Mouse (Mus musculus): Measurements from ENCODE around the gene Eci3. TPM values are rescaled to one million over a fixed set of nuclear protein-coding genes. Genes with fewer than 3 reads are reported as not detected.
"Not testable (repeated sequence)": the region's sequence is repeated elsewhere in the genome, so short reads cannot be mapped to it uniquely, and the experiment has no call there.

Gene Eci3
- polyA plus RNA-seq, 1 experiment from 2014 or later: 0.37 TPM

GRCm38 (mm10) chr13:34973149-34973548, 9.5 kb upstream of the Eci3 start:
- Histone ChIP-seq H3K27ac (replicated peaks) (no peak overlapping the region), H3K9ac (replicated peaks) (no peak overlapping the region), H3K4me2 (no peak overlapping the region), H3K27me3 (replicated peaks) (no peaks in the 10 kb centered on the region), H3K9me3 (replicated peaks) (no peaks in the 10 kb centered on the region), H3K36me3 (peaks cover 14% of the 10 kb centered on the region), H3K4me3 (replicated peaks) (no peak overlapping the region), H3K4me1 (no peaks in the 10 kb centered on the region)
- no peak for ATAC-seq (ENCODE audit: low FRiP score)
- WGBS: 31% methylated on average over 1 of the region's 1 CpGs

DNA sequence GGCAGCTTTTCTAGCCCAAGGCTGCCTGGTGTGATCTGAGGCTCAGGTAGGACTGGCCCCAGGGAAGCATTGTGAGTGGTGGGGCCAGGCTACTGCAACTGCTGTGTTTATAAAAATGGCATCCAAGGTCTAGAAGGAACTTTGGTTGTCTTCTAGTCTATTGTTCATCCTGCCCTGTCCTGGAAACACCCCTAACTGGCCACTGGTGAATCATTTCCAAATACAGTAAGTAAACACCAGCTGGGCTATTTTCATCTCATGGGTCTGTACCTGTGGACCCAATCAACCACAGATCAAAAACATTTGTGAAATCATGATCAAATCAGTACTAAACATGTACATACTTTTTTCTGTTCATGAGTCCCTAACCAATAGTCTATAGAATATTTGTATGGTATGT, 8.8 kb upstream of the Eci3 start:
- not testable (repeated sequence) for H3K36me3 ChIP-seq; H3K4me3 ChIP-seq (replicated peaks); H3K4me1 ChIP-seq; H3K27ac ChIP-seq (replicated peaks); H3K9ac ChIP-seq (replicated peaks); H3K9me3 ChIP-seq (replicated peaks); H3K27me3 ChIP-seq (replicated peaks); ATAC-seq (ENCODE audit: low FRiP score); H3K4me2 ChIP-seq

DNA sequence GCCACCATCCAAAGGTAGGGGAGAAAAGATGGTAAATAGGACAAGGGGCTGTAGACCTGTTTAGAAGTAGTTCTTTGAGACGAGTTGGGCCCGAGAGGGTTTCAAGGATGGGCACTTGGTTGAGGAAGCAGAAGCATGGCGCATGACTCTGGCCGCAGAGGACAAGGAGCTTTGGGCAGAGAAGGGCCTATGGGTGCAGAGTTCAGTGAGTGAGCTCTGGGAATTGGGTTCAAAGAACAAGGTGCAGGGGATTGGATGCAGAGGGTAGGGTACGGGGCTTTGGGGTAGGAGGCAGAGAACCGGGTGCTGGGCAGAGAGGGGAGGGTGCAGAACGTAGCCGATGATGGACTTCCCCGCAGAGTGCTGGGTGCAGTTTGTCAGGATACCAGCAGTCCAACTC, 2.0 kb upstream of the Eci3 start:
- not testable (repeated sequence) for ATAC-seq (ENCODE audit: low FRiP score); H3K27me3 ChIP-seq (replicated peaks); H3K9me3 ChIP-seq (replicated peaks); H3K4me3 ChIP-seq (replicated peaks); H3K9ac ChIP-seq (replicated peaks); H3K27ac ChIP-seq (replicated peaks); H3K4me2 ChIP-seq; H3K36me3 ChIP-seq
- peaks cover 17% of the 10 kb centered on the region for H3K4me1 ChIP-seq
- 80% methylated on average over 9 of the region's 9 CpGs for WGBS

- Histone ChIP-seq H3K4me2 (peak overlapping the region; percentile 68), H3K27ac (replicated peaks) (no peak overlapping the region), H3K27me3 (replicated peaks) (peaks cover 3% of the 10 kb centered on the region; the same call in 1 of the 2 replicates), H3K4me1 (peaks cover 17% of the 10 kb centered on the region), H3K36me3 (no peaks in the 10 kb centered on the region), H3K4me3 (replicated peaks) (peak overlapping the region; percentile 40), H3K9me3 (replicated peaks) (no peaks in the 10 kb centered on the region), H3K9ac (replicated peaks) (peak overlapping the region; percentile 39; the same call in 1 of the 2 replicates)
- ATAC-seq (ENCODE audit: low FRiP score): peak; percentile 51
- 6% methylated on average over 5 of the region's 5 CpGs for WGBS
Measured at GRCm38 (mm10) chr13:34964866-34965265, 1.3 kb upstream of the Eci3 start.

GRCm38 (mm10) chr13:34964419-34964818, 809 bp upstream of the Eci3 start:
- Histone ChIP-seq H3K27ac (replicated peaks) (no peak overlapping the region), H3K4me3 (replicated peaks) (peak overlapping the region; percentile 40), H3K27me3 (replicated peaks) (peaks cover 3% of the 10 kb centered on the region; the same call in 1 of the 2 replicates), H3K36me3 (no peaks in the 10 kb centered on the region), H3K4me2 (peak overlapping the region; percentile 68), H3K9me3 (replicated peaks) (no peaks in the 10 kb centered on the region), H3K4me1 (peaks cover 17% of the 10 kb centered on the region), H3K9ac (replicated peaks) (peak overlapping the region; percentile 39)
- WGBS: 4% methylated on average over 14 of the region's 14 CpGs
- ATAC-seq (ENCODE audit: low FRiP score): peak; percentile 54; the same call in 1 of the 2 replicates

DNA sequence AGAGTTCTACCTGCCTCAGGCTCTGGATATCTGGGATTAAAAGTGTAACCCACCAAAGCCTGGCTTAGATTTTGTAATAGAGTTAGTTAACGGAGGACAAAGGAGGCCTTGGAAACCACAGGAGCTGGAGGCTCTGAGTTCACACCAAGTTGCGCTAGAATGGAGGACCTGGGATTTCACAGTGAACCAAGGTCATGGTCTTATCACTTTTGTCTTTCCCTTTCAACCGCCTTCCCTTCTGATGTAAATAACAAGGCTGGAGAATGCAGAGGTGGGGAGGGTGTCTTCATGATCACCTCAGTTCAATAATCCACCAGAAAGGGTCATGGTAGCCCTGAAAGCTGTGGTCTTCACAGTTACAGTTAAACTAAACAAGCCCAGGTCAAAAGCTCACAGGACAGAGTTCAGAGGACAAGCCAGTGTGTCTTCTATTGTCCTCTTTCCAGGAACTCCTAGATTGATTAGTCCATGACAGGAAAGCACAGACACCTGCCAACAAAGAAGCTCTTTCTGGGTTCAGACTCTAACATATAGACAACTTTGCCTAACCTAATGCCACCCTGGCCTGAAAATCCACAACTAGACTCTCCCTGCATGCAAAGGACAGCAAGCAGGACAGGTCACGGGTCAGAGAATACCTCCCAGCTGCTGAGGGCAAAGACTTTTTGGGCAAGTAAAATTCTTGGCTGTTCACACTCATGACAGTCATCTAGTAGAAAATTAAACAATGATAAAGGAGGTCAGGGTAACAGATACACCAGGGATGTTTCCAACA, 2.4 kb downstream of the Eci3 start:
- no peak for ATAC-seq (ENCODE audit: low FRiP score)
- Histone ChIP-seq H3K9ac (replicated peaks) (no peak overlapping the region), H3K27me3 (replicated peaks) (peaks cover 3% of the 10 kb centered on the region; the same call in 1 of the 2 replicates), H3K36me3 (no peaks in the 10 kb centered on the region), H3K4me3 (replicated peaks) (no peak overlapping the region), H3K27ac (replicated peaks) (no peak overlapping the region), H3K9me3 (replicated peaks) (no peaks in the 10 kb centered on the region), H3K4me2 (no peak overlapping the region), H3K4me1 (peaks cover 17% of the 10 kb centered on the region)
- 86% methylated on average over 4 of the region's 4 CpGs for WGBS

- H3K36me3 ChIP-seq; H3K27me3 ChIP-seq (replicated peaks); H3K4me3 ChIP-seq (replicated peaks); H3K4me1 ChIP-seq; H3K27ac ChIP-seq (replicated peaks); H3K9me3 ChIP-seq (replicated peaks); H3K9ac ChIP-seq (replicated peaks); ATAC-seq (ENCODE audit: low FRiP score); H3K4me2 ChIP-seq: not testable (repeated sequence)
- 91% methylated on average over 3 of the region's 3 CpGs for WGBS
Measured at GRCm38 (mm10) chr13:34958158-34958557, 5.5 kb downstream of the Eci3 start.

DNA sequence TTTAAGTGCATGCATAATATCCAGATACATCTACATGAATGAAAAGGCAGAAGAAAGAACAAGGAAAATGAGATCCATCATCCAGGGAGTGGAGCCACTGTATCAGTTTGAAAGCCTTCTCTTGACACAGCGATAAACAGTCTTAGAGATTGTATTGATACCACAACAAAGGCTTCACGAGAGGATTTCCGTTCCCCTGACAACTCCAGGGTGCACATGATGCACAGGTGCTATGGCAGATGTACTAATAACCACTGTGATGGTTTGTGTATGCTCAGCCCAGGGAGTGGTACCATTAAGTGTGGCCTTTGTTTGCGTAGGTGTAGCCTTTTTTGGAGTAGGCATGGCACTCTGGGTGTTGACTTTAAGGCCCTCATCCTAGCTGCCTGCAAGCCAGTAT, 6.7 kb downstream of the Eci3 start:
- Histone ChIP-seq H3K27me3 (replicated peaks) (no peaks in the 10 kb centered on the region), H3K4me3 (replicated peaks) (no peak overlapping the region), H3K4me1 (no peaks in the 10 kb centered on the region), H3K36me3 (no peaks in the 10 kb centered on the region), H3K9me3 (replicated peaks) (no peaks in the 10 kb centered on the region), H3K27ac (replicated peaks) (no peak overlapping the region), H3K4me2 (no peak overlapping the region), H3K9ac (replicated peaks) (no peak overlapping the region)
- no peak for ATAC-seq (ENCODE audit: low FRiP score)
- 91% methylated on average over 4 of the region's 4 CpGs for WGBS

DNA sequence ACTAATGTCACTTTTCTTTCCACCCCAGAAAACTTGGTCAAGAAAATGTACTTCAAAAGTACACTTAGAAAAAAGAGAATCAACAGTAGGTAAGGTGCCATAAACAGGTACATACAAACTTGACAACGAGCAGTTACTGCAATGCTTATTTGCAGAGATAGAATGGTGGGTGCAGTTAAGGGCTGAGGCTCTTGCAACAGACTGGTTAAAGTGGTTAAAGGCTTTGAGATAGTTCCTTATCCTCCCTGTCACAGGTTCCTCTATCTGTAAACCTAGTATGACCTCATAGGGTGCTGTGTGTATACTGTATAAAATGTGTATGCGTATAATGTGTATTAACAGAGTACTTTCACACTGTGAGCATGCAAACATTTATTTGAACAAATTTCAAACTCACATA, 12.2 kb downstream of the Eci3 start:
- not testable (repeated sequence) for H3K27me3 ChIP-seq (replicated peaks); H3K4me1 ChIP-seq; H3K36me3 ChIP-seq; ATAC-seq (ENCODE audit: low FRiP score); H3K27ac ChIP-seq (replicated peaks); H3K4me2 ChIP-seq; H3K9me3 ChIP-seq (replicated peaks); H3K4me3 ChIP-seq (replicated peaks); H3K9ac ChIP-seq (replicated peaks)
- WGBS: 98% methylated on average over 2 of the region's 2 CpGs

DNA sequence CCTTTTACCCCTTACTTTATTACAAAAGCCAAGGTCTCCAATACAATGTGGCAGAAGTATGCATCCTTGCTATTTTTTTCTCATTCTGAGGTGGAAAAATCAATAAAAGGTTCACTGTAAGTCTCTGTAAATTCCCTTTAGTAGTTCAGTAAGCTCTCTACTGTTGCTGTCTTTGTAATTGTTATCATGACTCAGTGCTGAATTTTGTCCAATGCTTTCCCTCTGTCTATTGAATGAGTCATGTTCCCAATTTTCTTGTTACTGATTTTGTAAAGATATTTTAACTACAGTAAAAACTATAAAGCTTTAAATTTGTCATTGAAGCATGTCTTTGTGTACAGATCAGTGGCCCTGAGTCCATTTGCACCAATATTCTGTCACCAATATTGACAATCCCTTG, 21.2 kb downstream of the Eci3 start:
- no peaks in the 10 kb centered on the region for H3K36me3 ChIP-seq
- no peak overlapping the region for H3K9ac ChIP-seq (replicated peaks)
- H3K4me3 ChIP-seq (replicated peaks): no peak overlapping the region
- H3K27ac ChIP-seq (replicated peaks): no peak overlapping the region
- H3K4me2 ChIP-seq: no peak overlapping the region
- no peaks in the 10 kb centered on the region for H3K4me1 ChIP-seq
- no peaks in the 10 kb centered on the region for H3K9me3 ChIP-seq (replicated peaks)
- no peak for ATAC-seq (ENCODE audit: low FRiP score)
- H3K27me3 ChIP-seq (replicated peaks): no peaks in the 10 kb centered on the region

GRCm38 (mm10) chr13:34934931-34935644, 28.5 kb downstream of the Eci3 start:
- ATAC-seq (ENCODE audit: low FRiP score): no peak

DNA sequence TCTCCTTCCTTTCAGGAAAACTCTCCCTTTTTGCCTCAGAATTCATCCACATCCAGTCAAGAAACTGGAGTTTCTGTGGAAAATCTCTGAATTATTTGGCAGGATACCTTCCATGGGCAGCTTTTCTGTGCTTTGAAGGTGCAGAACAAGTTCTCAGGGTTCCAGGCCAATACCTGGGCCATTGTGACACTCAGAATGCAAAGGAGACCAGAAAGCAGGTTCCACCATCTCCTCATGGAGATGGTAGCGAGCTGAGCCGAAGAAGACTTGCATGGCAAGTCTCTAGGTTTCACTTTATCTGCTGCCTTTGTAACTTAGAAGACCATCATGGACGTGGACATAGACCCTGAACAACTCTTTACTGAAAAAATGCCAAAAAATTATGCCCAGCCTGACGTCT, 39.4 kb downstream of the Eci3 start, which contains the start of the genes Fam217a and 4933417A18Rik:
Gene Fam217a (minus strand): TSS at position 101 of the 400 bp plus-strand sequence.
Gene 4933417A18Rik (plus strand): TSS at position 200 of the 400 bp plus-strand sequence.
- no peaks in the 10 kb centered on the region for H3K4me1 ChIP-seq
- WGBS: 82% methylated on average over 4 of the region's 4 CpGs
- no peaks in the 10 kb centered on the region for H3K27me3 ChIP-seq (replicated peaks)
- H3K9ac ChIP-seq (replicated peaks): no peak within 1 kb of the TSS
- H3K36me3 ChIP-seq: no peaks in the 10 kb centered on the region
- no peak within 1 kb of the TSS for H3K4me3 ChIP-seq (replicated peaks)
- no peak within 1 kb of the TSS for H3K27ac ChIP-seq (replicated peaks)
- ATAC-seq (ENCODE audit: low FRiP score): no peak
- no peak within 1 kb of the TSS for H3K4me2 ChIP-seq
- H3K9me3 ChIP-seq (replicated peaks): no peaks in the 10 kb centered on the region

More at GRCm38 (mm10) chr13:34934931-34935644, 28.5 kb downstream of the Eci3 start:
- Histone ChIP-seq H3K9me3 (replicated peaks) (no peaks in the 10 kb centered on the region), H3K4me1 (no peaks in the 10 kb centered on the region), H3K27ac (replicated peaks) (no peak overlapping the region), H3K36me3 (no peaks in the 10 kb centered on the region), H3K4me3 (replicated peaks) (no peak overlapping the region), H3K4me2 (no peak overlapping the region), H3K27me3 (replicated peaks) (no peaks in the 10 kb centered on the region), H3K9ac (replicated peaks) (no peak overlapping the region)
- WGBS: 56% methylated on average over 10 of the region's 10 CpGs
